Mouse (Mus musculus) cerebellum, adult 2 months (tissue): ENCODE data around the gene Urad. TPM values are rescaled to one million over a fixed set of nuclear protein-coding genes. Genes with fewer than 3 reads are reported as not detected.

Source experiments
- DNase-seq, 2 experiments: peaks; one replicate each; pipeline ENCODE4 v3.0.0; 2021
- H3K27ac ChIP-seq: fragments of 200-500 bp; 2 replicates; pipeline ENCODE4 v1.5.1; 2012; ENCODE audit warnings: low read length, control low read depth, inconsistent platforms; ENCODE audit not compliant: insufficient read depth
- H3K27me3 ChIP-seq: fragments of 200-500 bp; 2 replicates; pipeline ENCODE4 v1.6.1; 2012; ENCODE audit warnings: inconsistent platforms, mild to moderate bottlenecking, low read length, moderate library complexity; ENCODE audit not compliant: control insufficient read depth, insufficient read depth
- H3K4me1 ChIP-seq: fragments of 200-500 bp; 2 replicates; pipeline ENCODE4 v1.6.1; 2011; ENCODE audit warnings: low read length; ENCODE audit not compliant: control insufficient read depth, insufficient read depth
- H3K4me3 ChIP-seq: fragments of 200-500 bp; replicated peaks from 2 replicates; pipeline ENCODE3; 2011; ENCODE audit warnings: mild to moderate bottlenecking, low read depth, low read length, control low read depth; ENCODE audit not compliant: insufficient read depth
- CTCF ChIP-seq: fragments of 200-500 bp; IDR thresholded peaks from 2 replicates; pipeline ENCODE4 v1.5.1; 2011; ENCODE audit warnings: low read depth, mild to moderate bottlenecking, control low read depth, low read length, moderate library complexity, borderline replicate concordance; ENCODE audit not compliant: insufficient read depth
- POLR2A ChIP-seq: fragments of 200-500 bp; IDR thresholded peaks from 2 replicates; pipeline ENCODE4 v1.6.1; 2011; ENCODE audit warnings: low read length, control low read depth, borderline replicate concordance; ENCODE audit not compliant: insufficient read depth
- WGBS: fragments of 180-500 bp; shearing (Covaris S2); methylation state at CpG from one replicate; pipeline ENCODE4 v1.1.7; 2018; 5-methylcytosine and 5-hydroxymethylcytosine counted together
- polyA plus RNA-seq: library from polyadenylated mRNA; depleted of rRNA; stranded (reverse); fragments of >200 nt; gene quantifications from 2 replicates; pipeline ENCODE4 v1.2.3, GENCODE M21; 2012

Urad gene
- polyA plus RNA-seq, 1 experiment = not detected

DNA sequence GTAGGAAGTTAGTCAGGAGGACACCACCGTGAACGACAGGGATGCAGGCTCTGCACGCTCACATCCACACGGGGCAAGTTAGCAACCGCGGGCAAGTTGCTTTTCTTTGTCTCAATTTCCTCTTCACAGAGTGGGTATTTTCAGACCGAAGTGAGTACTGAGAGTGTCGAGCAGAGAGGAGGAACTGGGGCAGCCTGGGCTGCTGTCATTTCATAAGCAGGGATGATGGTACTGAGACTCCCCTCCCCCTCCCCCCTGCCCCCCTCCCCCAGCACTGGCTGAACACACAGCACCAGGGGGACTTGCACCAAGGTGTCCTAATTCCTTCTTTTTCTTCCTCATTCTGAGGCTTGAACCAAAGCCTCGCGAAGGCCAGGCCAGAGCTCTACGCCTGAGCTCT is 17.3 kb upstream of the Urad start:
- Histone ChIP-seq H3K4me1 (no peaks in the 10 kb centered on the region), H3K27ac (no peak overlapping the region), H3K27me3 (no peaks in the 10 kb centered on the region), H3K4me3 (no peak overlapping the region)
- TF ChIP-seq POLR2A (no peak), CTCF (no peak)
- 82% methylated on average over 11 of the region's 11 CpGs for WGBS
- DNase-seq = no peak

DNA sequence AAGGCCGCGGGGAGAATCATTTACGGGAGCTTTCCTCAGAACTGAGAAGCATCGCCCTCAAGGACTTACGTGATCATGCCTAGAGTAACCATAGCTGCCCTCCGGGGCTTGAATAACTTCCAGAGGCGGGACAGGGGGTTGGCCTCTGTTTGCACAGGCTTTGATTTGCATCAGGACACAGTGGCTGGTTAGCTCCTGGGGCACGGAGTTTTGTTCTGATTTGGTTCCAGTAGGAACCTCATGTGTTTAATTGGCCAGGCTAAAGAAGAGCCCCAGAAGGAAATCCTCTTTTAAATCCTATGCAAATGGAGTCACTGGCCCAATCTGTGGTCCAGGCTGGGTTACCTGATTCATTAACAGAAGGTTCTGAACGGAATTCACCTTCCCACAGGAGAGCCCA is 16.7 kb upstream of the Urad start:
- TF ChIP-seq CTCF (no peak), POLR2A (no peak)
- no peaks in the 10 kb centered on the region for H3K4me1 ChIP-seq
- 52% methylated on average over 9 of the region's 9 CpGs for WGBS
- H3K27me3 ChIP-seq = no peaks in the 10 kb centered on the region
- no peak overlapping the region for H3K4me3 ChIP-seq
- no peak overlapping the region for H3K27ac ChIP-seq
- DNase-seq = no peak

DNA sequence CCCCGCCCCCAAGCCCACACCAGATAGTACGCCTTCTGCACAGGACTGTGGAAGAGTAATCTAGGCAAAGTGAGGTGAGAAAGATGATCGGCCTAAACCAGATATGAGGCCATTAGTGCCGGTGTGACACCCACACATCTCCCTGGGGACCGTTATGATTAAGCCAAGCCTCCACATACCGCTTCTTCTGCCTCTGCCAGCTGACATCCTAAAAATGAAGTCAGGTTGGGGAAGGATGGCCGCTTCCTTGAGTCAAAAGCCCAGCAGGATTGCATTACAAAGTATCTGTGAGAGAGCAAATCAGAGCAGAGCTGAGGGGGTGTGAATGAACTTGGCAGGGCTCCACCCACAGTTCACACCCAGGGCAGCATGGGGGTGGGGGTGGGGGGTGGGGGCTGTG is 10.5 kb upstream of the Urad start:
- Histone ChIP-seq H3K27ac (no peak overlapping the region), H3K4me3 (no peak overlapping the region), H3K27me3 (no peaks in the 10 kb centered on the region), H3K4me1 (no peaks in the 10 kb centered on the region)
- WGBS = 36% methylated on average over 7 of the region's 7 CpGs
- TF ChIP-seq POLR2A (no peak), CTCF (no peak)
- no peak for DNase-seq

DNA sequence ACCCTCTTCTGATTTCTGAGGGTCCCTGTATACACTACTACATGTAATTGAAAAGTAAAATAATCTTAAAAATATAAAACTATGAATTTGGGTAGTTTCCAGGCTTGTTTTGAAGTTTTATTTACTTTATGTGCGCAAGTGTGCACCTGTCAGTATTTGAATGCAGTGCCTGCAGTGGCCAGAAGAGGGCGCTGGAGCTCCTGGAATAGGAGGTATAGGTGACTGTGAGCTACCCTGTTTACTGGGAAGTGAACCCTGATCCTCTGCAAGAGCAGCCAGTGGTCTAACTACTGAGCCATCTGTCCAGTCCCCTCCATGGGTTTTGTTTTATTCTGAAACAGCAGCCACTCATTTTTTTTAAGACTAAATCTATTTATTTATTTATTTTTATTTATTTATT is 9.3 kb upstream of the Urad start:
- TF ChIP-seq CTCF = peak; percentile 68
- no peak for TF ChIP-seq POLR2A
- H3K4me1 ChIP-seq = no peaks in the 10 kb centered on the region
- no peaks in the 10 kb centered on the region for H3K27me3 ChIP-seq
- no peak overlapping the region for H3K27ac ChIP-seq
- peak; percentile 15 to 47 for DNase-seq
- WGBS = 43% methylated on average over 2 of the region's 2 CpGs
- no peak overlapping the region for H3K4me3 ChIP-seq

DNA sequence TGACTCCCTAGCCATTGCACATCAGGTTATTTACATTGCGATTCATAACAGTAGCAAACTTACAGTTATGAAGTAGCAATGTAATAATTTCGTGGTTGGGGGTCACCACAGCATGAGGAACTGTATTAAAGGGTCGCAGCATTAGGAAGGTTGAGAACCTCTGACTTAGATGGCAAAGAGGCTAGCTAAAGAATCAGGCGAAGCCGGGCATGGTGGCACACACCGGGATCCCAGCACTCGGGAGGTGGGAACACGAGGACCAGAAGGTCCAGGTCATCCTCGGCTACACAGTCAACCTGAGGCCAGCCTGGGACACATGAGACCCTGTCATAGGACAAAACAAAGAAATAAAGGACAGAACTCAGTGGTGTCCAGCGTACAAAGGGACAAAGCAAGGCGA is 7.7 kb upstream of the Urad start:
- H3K4me3 ChIP-seq = no peak overlapping the region
- no peaks in the 10 kb centered on the region for H3K27me3 ChIP-seq
- 80% methylated on average over 11 of the region's 11 CpGs for WGBS
- no peaks in the 10 kb centered on the region for H3K4me1 ChIP-seq
- no peak overlapping the region for H3K27ac ChIP-seq
- no peak for DNase-seq
- no peak for TF ChIP-seq POLR2A
- no peak for TF ChIP-seq CTCF

DNA sequence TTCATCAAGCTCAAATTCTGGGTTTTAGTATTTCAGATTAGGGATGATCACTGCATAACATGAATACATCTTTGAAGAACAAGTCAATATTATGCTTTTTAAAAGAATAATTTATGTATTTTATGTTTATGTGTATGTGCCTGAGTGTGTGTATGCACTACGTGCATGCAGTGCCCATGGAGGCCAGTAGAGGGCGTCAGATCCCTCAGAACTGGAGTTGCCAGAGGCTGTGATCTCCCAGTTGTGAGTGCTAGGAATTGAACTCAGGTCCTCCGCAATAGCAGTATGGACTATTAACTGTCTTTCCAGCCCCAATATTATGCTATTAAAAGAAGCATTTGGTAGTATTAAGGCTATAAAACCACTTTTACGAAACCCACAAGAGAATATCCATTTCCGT is 5.4 kb upstream of the Urad start:
- Histone ChIP-seq H3K27me3 (no peaks in the 10 kb centered on the region), H3K27ac (no peak overlapping the region), H3K4me1 (no peaks in the 10 kb centered on the region), H3K4me3 (no peak overlapping the region)
- 87% methylated on average over 5 of the region's 5 CpGs for WGBS
- TF ChIP-seq CTCF = no peak
- no peak for TF ChIP-seq POLR2A
- DNase-seq = no peak

DNA sequence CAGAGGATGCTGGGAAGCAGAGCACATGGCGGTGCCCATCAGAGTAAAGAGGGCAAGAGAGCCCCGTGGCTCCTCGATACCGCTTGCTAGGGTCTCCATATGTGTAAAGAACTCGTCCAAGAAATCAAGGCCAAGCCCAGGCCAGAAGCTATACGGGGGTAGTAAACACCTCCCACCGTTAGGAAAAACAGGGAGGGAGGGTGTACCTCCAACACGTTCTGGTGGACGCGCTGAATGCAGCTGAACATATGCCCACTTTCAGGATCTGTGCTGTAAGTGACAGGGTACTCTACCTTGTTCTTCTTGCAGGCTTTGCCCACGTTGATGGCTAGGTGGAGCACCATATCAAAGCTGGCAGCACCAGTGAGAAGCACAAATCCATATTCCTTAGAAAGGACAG is 3.7 kb upstream of the Urad start:
- no peak overlapping the region for H3K4me3 ChIP-seq
- no peak for TF ChIP-seq CTCF
- no peak for TF ChIP-seq POLR2A
- no peak overlapping the region for H3K27ac ChIP-seq
- H3K27me3 ChIP-seq = no peaks in the 10 kb centered on the region
- H3K4me1 ChIP-seq = no peaks in the 10 kb centered on the region
- DNase-seq = no peak
- 39% methylated on average over 11 of the region's 11 CpGs for WGBS

DNA sequence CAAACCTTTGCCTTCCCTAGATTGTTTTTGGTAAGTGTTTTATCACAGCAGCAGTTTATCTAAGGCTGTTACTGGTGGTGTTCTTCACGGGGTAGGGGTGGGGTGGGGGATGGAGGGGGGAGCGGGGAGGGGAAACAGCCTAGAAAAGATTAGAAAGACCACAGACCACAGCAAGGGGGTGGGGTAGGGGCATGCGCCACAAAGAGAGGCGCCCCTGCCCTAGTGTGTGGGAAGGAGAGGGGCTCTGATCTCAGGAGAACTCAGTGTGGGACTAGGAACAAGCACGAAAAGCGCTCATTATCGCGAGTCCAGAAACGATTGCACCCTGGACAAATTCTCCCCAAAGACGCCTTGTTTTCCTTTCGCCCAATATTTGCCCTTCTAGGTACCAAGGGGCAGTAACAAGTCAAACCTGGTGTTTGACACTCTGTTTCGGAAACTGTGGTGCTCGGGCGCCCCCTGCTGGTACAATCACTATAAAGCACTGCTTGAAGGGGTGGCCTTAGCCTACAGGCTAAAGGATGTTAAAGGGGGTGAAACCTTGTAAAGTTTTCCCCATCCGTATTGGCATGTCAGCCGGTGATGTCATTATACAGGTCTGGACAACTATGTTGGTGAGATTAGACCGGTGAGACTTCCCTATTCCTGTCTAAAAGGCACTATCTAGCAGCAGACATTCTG is 1.1 kb upstream of the Urad start:
- Histone ChIP-seq H3K27ac (no peak overlapping the region), H3K4me1 (no peaks in the 10 kb centered on the region), H3K27me3 (no peaks in the 10 kb centered on the region), H3K4me3 (no peak overlapping the region)
- peak; percentile 36 to 64 for DNase-seq
- TF ChIP-seq POLR2A (no peak), CTCF (peak; percentile 75)
- WGBS = 22% methylated on average over 17 of the region's 17 CpGs
